Mouse (Mus musculus) heart, adult 18-20 months (tissue): ENCODE data around the gene Mical2. TPM values are rescaled to one million over a fixed set of nuclear protein-coding genes. Genes with fewer than 3 reads are reported as not detected.

Experiments used
- DNase-seq, 2 experiments: peaks; one replicate each; pipeline ENCODE4 v3.0.0; 2021 to 2022; ENCODE audit warnings: mixed read lengths in 1 of 2
- total RNA-seq, 2 experiments: library from RNA; stranded (reverse); gene quantifications; 2 replicates each; pipeline ENCODE4 v1.2.3; 2021

Mical2 gene
- total RNA-seq, 2 experiments from 2014 or later, result 80.4 to 85.1 TPM

- DNase-seq, result no peak
Observed at GRCm38 (mm10) chr7:112454951-112455350, 229.3 kb downstream of the Mical2 start.

GRCm38 (mm10) chr7:112455566-112456110 is 230.0 kb downstream of the Mical2 start:
- DNase-seq, result no peak

GRCm38 (mm10) chr7:112457373-112457772 is 231.7 kb downstream of the Mical2 start:
- DNase-seq, result no peak

GRCm38 (mm10) chr7:112457920-112458319 is 232.3 kb downstream of the Mical2 start:
- DNase-seq, result no peak

- DNase-seq, result peak; percentile 38 to 47
Observed at GRCm38 (mm10) chr7:112458440-112458839, 232.8 kb downstream of the Mical2 start.

Other genes starting within 250 kb of the Mical2 start
- 10 to 100 TPM; 83.2 to 89.4 TPM for gene Usp47, start 202.4 kb upstream of the Mical2 start, total RNA-seq
- gene Dkk3, start 66.8 kb upstream of the Mical2 start, total RNA-seq, result 10 to 100 TPM; 45.6 to 47.9 TPM
- 10 to 100 TPM; 38.9 to 42.8 TPM for gene Parva, start 201.6 kb downstream of the Mical2 start, total RNA-seq